Mouse (Mus musculus) B cell, adult 2 months (primary cell): ENCODE results near the gene Sgms1.
"Not testable (repeated sequence)": the region's sequence is repeated elsewhere in the genome, so short reads cannot be mapped to it uniquely, and the experiment has no call there.

Experiments
- DNase-seq, 2 experiments: peaks; one replicate each; pipeline ENCODE4 v3.0.0; 2022

Sgms1 gene

DNA sequence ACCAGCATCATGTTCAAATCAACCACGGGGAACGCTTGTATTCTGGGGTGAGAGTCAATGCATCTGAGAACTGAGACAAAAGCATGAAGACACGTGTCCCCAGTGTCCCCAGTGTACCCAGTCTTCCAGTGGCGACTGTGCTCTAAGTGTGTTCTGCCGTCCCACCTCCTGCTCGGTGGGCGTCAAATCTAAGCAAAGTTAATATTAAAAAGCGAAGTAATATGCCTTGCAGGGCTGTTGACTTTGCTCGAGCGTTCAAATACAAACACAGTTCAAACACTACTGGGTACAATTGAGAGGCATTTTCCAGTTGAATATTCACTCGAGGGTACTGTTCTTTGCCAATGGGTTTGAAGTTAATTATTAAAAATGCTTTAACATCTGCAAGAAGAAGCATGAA lies 66.4 kb downstream of the Sgms1 start:
- DNase-seq = no peak

DNA sequence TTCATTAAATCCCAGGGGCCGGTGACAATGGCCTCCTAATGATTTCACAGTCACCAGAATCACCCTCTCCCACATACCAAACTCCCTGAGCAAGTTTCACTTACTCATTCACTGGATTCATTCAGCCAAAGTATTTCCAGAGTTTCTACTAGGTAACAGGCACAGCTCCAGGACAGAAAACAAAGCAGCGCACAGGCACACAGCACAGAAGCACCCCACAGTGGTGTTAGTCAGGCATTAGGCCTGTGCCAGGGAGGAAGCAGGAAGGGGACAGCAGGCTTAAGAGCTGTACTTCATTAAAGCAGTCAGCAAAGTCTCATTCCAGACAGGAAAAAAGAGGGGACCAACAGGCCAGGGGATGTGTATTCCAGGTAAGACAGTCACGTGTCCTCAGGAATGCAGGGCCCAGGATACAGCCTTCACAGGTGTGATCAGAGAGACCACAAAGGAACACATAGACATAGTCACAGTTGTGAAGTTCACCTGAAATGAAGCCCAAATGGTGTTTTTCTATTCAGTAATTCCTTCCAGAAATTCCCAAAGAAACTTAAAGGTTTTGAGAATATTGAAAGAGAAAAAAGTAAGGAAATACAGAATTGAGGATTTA lies 67.0 kb downstream of the Sgms1 start:
- no peak for DNase-seq

DNA sequence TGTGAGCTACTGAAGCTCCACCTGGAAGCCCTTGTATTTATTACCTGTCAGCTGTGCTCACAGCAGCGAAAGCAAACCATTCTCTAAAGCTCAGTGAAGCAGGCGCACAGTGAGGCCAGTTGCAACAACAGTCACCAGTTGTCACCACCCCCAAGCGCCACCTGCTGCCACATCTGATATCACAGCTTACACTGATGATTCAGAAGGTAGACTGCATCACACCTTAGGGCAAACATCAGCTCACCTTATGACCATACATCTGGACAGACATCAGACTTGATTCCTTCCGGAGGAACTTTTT lies 69.2 kb downstream of the Sgms1 start:
- DNase-seq = peak; percentile 92 to 95

DNA sequence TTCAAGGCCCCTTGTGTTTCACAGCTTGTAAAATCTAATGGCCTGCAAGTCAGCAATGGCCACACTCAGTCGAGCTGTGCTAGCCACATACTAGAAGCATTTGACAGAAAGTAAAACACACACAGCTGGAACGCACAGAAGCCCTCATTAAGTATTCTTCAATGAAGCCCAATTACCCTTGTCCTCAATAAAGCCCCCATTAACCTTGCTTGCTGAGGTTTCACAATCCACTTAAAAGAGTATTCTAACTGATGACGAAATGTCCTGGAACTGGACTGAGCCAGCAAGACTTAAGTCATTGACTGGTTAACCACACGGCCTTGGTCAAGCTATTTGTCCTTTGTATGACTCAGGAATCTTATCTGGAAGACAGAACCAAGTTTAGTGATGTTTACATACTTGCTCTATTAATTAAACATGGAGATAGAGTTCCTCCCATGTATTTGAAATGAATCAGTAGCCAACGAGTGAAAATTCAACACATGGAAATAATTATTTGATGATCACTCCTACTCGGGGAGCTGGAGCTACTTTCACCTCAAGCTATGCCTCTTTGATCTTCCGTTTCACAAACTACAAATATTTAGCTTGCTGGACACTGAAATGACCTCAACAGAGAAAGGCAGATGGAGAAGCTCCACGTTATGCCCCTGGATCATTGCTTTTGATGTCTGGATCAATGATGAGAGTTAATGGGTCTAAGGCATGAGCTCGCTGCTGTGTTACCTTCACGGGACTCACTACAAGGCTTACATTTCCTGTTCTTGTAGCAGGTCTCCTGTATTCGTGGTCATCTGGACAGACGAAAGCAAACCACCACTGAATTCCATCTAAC lies 69.8 kb downstream of the Sgms1 start:
- DNase-seq = no peak

DNA sequence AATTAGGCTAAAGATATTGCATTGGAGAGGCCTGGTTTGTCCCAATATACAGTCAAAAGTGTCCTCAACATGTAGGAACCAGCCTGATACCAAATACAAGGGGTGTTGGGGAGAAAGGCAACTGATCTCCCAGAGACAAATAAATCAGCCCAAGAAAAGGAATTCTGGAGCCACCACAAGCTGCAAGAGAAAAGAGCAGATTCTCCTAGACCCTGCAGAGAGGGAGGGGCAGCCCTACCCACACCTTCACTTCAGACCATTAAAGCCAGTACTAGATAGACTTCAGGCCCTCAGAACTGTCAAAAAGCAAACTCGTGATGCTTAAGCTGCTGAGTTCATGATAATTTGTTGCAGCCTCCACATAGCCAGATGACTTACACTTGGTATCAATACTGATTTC lies 70.5 kb downstream of the Sgms1 start:
- no peak for DNase-seq

DNA sequence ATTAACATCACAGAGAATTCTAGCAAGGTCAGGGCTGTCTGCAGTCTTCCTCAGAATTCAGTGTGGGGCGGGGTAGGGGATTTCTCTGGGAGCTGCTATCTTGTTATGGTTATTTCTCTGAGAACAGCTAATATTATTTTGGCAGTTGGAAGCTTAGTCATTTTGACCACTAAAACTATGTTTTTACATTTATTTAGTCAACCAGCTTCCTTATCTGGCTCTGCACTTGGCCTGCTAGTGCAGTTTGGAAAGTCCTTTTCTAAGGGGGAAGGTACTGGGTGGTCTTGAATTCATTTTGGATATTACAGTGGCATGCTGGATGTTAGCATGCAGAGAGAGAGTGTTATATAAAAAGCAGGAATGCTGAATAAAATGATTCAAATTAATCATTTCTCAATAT lies 72.2 kb downstream of the Sgms1 start:
- DNase-seq = not testable (repeated sequence)

DNA sequence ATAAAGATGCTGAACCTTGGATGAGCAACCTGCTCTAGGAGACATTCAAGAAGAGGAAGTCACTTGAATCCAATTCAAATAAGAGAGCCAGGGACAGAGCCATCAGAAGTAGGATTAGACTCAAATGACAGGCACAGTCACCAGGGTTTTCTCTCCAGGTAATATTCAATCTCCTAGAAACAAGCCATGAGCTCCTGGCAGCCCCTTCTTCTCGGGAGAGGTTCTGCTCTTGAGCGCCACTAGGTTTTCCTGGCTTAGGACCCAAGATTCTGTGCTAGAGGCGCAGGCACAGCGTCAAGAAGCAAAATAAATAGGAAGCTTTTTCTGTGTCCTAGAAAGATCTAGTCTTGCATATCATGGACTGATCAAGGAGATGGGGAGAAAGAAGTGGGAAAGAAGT lies 76.2 kb downstream of the Sgms1 start:
- no peak for DNase-seq

DNA sequence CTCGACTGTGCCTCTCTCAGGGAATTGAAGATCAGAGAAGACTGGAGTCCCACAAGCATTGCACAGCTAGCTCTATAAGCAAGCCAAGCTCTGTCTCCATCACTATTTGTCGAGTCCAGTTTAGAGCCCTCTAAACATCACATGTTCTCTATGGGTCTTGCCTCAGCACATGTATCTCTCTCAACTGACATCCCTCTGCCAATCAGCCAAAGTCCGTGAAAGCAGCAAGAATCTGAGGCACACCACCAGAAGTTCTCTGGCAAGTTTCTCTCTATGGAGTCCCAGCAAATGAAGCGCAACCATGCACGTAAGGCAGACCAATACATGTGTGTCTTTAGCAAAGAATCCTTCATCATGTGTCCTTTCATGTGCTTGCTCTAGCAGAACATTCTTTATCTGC lies 77.8 kb downstream of the Sgms1 start:
- DNase-seq = no peak

DNA sequence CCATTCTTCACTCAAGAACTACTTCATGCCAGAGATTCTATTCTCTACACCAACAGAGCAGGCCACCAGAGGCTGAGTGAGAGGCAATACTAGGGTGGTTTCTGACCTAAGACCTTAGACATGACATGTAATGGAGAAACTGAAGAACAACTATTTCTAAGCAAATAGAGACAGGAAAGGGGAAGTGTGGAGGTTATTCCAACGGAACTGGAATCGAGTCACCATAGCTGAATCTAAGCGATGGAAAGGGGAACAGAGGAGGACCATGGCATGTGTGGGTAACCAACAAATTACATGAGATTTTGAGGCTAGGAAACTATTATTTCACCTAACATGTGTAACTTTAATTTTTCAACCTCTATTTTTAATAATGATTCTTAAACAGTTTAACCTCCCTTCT lies 78.5 kb downstream of the Sgms1 start:
- no peak for DNase-seq

DNA sequence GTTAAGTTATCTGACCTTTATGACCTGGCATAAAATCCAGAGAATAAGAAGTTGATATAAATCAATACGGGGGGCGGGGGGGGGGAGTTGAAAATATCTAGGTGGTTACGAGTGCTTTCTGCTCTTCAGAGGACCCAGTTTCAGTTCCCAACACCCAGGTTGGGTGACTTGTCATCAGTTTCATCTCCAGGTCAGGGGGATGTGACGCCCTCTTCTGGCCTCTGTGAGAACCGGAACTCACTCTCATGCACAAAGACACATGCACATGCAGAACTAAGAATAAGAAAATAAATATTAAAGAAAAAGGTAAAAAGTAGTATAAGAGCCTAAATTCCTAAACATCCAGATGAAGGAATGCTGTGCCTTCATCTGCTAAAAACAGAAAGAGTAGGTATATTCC lies 79.0 kb downstream of the Sgms1 start:
- DNase-seq = peak; percentile 34 to 37

DNA sequence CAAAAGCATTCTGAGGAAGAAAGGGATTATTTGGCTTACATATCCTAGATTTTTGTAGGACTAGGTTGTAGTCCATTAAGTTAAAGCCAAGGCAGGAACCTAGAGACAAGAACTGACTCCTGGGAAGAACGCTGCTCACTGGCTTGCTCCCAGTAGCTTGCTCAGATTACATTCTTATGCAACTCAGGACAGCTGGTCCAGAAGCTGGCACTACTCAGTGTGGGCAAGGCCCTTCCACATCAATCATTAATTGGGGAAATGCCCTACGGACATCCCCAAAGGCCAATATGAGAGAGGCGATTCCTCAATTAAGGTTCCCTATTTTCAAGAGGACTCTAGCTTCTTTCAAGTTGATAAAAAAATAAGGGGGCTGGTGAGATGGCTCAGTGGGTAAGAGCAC lies 80.2 kb downstream of the Sgms1 start:
- DNase-seq = no peak

DNA sequence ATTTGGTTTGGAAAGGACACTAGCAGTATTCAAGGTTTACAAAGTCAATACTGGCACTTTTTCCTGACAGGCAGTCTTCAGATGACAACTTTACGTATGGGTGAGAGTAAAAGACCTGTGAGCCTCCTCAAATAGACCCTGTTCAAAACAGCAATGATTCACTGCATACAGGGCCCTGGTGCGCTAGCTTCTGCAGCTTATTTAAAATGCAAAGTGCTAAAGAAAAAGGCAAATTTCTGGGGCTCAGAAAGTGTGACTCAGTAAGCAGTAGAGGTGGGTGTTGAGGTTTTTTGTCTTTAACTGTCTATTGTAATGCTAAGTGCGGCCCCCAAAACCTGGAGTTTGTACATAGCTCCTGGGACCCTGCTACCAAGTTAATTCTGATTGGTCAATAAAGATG lies 81.2 kb downstream of the Sgms1 start:
- DNase-seq = no peak

DNA sequence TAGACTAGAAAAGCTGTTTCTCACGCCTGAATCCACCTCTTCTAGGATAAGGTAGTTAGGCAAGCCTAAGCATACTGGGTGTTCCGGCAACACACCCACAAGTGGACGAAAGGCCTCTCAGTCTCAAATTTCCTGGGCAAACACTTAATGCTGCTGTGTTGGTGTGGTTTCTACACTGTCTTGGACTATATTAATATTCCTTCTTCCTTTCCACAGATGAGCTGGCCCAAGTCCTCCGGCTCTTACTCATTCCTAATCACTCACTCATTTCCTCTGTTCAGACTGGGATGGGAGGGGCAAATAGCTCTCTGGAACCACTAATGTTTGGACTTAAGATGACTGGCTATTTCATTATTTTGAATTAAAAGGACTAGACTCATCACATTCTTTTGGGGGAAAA lies 84.6 kb downstream of the Sgms1 start:
- no peak for DNase-seq

DNA sequence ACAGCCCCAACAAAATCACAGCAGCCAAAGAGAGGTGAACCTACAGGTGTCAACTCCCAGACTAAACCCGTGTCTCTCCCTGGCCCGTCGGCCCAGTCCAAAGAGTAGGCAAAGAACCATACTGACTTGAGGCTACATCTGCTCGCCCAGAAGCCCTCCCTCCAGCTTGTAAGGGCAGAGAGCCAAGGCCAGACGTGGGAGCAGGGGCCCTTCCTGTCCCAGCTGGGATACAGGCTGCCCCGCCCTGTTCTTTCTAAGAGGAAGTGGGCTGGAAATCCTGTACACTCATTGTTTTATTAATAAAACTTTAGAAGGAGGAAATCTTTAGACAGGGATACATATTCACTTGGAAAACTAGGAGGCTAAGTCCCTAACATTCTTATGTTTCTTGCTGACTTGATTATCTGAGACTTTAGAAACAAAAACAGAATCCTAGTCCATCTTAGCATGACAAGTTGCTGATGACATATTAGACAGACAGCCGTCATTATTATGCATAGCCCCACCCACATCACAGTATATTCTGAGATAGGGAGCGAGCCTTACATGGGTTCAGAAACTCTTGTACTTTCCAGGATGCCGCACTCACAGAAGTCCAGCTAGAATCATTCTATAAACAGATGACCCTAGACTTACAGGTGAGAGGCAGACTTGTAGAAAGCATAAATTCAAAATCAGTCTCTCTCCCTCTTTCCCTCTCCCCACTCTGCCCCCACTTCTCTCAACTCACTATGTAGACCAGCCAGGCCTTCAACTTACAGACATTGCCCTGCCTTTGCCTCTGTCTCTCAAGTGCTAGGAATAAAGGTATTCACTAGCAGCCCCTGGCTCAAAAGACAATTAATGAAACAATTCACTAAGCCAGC lies 85.3 kb downstream of the Sgms1 start:
- DNase-seq = peak; percentile 46 to 49

DNA sequence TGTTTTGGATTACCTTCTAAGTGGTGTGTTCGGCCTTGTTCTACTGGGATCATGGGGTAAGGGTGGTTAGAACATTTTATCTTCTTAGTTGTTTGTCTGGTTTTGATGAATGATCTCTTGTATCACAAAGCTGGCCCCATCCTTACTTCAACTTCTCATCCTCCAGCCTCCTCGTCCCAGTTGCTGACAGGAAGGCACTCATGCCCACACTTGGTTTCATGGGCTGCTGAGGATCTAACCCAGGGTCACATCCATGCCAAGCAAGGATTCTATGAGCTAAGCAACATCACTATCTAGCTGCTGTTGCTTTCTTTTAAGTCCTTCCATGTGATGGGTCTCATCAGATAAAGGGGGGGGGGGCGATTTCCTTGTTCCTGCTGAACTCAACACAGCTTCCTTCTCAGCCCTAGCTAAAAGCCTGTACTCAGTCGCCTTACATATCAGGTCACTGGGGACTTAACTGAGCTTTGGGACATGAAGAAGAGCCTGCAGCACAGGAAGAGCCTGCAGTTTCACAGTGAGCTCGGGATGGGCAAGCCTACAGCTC lies 86.6 kb downstream of the Sgms1 start:
- no peak for DNase-seq

DNA sequence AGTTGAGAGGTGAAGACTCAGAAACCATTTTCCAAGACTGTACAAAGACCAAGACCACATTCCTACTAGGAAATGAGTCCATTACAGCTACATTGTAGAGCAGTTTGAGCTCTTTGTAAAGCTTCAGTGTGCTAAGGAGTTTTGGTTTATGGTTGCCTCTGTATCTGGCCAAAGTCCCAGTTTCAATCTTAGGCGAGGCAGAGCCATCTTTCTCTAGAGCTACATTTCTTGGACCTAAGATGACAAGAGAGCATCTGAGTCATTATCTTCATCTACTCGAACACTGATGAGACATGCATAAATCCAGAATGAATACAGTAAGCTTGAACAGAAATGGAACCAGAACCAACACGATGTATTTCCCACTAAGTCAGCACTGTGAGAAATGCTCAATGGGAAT lies 87.9 kb downstream of the Sgms1 start:
- no peak for DNase-seq

DNA sequence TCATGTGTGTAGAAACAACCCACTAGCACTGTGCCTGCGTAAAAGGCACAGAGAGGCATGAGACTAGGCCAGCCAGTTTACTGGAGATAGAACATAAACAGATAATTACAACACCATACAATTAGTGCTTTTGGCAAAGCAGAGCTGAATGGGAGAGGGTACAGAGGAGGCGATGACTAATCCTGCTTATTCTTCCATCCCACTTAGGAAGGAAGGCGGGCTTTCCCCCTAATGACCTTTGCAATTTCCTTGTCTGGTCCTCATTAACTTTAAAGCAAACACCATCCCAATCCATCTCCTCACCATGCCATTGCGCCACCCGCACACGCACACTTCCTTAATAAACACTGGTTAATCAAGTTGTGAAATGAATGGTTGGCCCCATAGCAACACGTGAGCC lies 91.3 kb downstream of the Sgms1 start:
- no peak for DNase-seq

DNA sequence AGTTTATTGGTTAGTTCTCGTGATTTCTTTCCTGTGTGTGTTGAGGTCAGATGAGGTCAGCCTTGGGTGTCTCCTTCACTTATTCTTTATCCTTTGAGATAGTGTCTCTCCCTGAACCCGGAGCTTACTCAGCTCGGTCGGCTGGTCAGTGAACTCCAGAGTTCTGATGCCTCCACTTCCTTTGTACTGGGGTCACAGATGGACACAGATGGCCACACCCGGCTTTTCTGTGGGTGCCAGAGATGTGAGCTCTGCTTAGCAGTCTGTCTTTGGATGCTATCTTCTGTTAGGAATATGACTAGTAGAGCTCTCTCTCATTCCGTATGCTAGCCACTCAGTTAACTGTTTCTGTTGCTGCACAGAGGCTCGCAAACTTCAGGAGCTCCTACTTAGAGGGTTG lies 92.7 kb downstream of the Sgms1 start:
- no peak for DNase-seq

DNA sequence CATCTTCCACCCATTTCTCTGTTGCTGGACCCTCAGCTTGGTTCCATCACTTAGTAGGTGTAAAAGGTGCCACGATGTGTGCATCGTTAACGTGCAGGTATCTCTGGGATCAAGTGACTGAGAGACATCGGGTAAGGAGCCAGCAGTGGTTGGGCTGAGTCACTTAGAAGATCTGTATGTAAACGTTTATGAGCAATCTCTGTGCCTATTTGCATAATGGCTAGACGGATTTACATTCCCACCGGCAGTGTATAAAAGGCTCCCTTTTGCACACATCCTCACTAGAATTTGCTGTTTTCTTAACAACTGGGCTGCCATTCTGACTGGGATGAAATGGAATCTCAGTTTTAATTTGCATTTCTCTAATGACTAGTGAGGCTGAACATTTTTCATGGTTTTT lies 93.9 kb downstream of the Sgms1 start:
- DNase-seq = no peak

DNA sequence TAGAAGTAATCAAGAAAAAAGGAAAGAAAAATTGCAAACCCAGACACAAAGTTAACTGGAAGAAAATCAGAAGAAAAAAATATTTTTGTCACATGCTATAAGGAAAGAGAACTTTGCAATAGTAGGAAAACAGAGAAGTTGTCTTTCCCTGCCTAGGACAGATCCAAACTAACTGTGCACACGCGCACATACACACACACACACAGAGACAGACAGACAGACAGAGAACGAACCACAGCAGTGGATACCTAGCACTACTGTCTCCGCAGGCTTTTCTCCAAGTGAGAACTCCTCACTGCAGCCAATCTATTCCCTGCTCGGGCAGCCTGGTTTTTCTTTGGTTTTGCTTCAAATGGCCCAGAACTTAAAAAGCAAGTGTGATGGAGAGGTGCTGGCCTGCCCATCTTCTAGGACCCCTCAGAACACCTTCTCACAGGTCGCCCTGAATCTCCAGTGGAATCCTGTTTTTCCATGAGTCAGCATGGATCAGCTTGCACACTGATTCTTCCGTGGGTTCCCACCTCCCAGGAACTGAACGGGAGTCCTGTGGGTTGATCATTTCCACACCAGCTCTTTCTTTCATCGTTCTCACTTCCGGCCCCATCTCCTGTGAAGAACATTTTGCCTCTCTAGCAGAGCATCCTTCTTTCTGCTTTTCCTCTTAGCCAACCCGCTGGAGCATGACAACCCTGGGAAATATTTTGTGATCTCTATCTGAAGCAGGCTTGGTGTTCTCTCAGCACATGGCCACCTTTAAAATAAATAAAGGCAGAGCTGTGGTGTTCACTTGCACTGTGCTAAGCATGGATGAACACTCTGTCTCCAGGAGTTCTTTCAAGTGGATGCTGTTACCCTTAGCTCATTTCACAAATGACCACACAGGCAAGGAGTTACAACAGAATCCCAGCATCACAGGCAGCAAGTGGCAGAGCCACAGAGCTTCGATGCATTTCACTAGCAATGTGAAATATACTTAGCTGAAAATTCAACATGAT lies 96.4 kb downstream of the Sgms1 start:
- DNase-seq = no peak

DNA sequence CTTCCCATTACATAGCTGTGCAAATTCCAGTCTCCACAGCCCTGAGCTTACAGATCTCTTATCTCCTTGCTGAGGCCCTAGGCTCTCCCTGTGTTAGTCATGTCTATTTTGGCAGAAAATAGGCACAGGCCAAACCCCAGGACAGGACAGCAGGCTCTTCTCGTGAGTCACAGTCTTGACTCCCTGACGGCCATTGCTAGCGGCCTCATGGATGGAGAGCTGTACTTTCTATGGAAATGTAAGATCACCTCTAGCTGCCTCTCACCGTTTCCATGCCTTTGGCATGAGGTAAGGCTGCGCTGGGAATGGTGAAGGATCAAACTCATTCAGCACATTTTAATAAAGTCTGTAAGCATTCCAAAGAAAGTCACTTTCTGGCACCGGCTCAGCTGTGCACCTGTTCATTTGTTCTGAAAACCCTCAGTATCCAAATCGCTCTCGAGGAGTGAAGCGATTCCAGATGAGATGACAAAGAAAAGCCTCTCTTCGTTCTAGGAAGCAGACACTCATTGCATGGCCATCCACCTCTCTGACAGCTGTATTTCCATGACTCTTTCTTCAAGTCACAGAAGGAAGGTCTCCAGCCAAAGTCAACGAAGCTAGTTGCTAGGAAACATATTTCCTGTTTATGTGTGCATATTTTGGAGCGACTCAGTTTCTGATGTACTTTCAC lies 97.3 kb downstream of the Sgms1 start:
- DNase-seq = peak; percentile 36 to 43

DNA sequence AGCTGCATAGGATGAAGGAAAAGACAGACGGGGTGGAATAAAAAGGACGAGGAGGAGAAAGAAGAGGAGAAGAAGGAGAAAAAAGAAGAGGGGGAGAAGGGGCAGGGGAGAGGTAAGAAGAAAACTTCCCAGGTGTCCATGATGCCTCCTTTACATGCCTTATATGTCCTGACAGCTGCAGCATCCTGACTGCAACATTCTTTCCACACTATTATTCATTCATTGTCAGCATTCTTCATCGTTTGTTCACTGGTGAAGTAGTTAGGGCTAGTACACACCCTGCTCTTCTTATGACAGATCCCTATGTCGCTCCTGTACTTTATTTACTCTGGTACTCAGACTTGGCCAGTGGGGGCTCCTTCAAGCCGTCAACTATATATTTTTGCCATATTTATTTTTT lies 98.4 kb downstream of the Sgms1 start:
- no peak for DNase-seq
